Mouse (Mus musculus) urinary bladder, postnatal 4 days (tissue): ENCODE measurements around the gene Map3k13.
"Not testable (repeated sequence)": the region's sequence is repeated elsewhere in the genome, so short reads cannot be mapped to it uniquely, and the experiment has no call there.

ENCODE experiments used
- DNase-seq, 2 experiments: peaks; one replicate each; pipeline ENCODE4 v3.0.0; 2021 to 2022; ENCODE audit warnings: low spot score in 2 of 2

Gene Map3k13

GRCm38 (mm10) chr16:21906902-21907301 lies 112.8 kb downstream of the Map3k13 start:
- no peak for DNase-seq

DNA sequence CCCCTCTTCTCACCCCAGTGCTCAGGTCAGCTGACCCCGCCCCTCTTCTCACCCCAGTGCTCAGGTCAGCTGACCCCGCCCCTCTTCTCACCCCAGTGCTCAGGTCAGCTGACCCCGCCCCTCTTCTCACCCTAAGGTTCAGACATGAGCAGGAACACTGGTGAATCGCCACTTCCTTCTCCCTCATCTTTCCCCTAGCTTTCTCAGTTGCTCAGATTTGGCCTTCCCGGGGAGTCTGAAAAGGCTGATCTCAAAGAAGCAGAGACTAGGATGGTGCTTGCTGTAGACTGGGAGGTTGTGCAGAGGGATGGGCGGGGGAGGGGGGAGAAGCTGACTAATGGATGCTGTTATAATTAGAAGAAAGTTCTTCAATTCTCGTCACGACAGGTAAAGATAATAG lies 114.8 kb downstream of the Map3k13 start:
- DNase-seq, result not testable (repeated sequence)

DNA sequence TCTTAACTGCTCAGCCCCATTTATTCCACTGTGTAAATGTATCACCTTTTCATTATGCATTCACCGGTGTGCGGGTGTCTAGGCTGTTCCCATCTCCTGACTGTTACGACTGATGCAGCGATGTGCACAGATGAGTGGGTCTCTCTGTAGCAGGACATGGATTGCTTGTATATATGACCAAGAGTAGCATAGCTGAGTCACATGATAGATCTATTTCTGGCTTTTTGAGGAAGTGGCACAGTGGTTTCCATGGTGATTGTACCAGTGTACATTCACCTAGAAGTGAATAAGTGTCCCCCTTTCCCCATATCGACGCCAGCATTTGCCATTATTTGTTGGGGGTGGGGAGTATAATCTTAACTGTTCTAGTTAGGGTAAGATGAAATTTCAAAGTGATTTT lies 119.2 kb downstream of the Map3k13 start:
- DNase-seq, result no peak

GRCm38 (mm10) chr16:21916681-21917080 lies 122.5 kb downstream of the Map3k13 start:
- no peak for DNase-seq

GRCm38 (mm10) chr16:21928471-21928870 lies 134.3 kb downstream of the Map3k13 start:
- DNase-seq, result no peak

GRCm38 (mm10) chr16:21946761-21947715 lies 152.9 kb downstream of the Map3k13 start, which contains the start of gene Tmem41a:
TSS of gene Tmem41a (minus strand) at chr16:21947552.
- peak; percentile 83 to 87 for DNase-seq

DNA sequence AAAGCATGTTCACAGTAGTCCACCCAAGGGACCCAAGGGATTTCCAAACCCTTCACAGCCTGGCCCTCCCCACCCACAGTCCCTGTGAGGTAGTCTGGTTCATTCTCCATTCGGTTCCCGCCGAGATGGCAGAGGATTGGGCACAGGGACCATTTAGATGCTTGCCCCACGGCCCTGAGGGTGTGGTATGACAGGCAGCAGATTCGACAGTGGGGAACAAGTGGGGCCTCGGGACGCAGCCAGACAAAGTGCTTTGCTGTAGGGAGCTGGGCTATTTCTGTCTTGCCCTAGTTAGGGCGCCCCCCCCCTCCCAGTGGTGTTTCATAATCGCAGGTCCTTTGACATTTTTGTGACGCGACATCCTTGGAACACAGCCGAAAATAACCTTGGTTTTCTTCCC lies 161.4 kb downstream of the Map3k13 start:
- peak in 1 of 2 experiments; percentile 61 for DNase-seq

DNA sequence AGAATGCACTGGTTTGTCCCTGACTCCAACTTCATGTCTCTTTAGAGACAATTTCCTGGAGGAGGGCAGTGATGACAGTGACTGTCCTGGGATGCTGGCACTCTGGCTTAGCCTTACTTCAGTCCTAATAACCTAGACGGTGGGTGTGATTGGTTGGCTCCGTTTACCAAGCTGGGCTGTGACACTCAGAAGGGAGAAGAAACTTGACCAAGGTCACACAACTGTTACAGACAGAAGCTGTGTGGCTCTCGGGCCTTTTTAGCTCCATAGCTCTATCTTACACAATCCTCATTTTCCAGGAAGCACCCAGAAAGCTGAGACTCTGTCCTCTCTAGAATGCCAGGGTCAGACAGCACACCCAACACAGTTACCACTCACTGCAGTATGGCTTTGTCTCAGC lies 171.4 kb downstream of the Map3k13 start:
- DNase-seq, result no peak

GRCm38 (mm10) chr16:21969874-21970273 lies 175.7 kb downstream of the Map3k13 start:
- DNase-seq, result no peak

DNA sequence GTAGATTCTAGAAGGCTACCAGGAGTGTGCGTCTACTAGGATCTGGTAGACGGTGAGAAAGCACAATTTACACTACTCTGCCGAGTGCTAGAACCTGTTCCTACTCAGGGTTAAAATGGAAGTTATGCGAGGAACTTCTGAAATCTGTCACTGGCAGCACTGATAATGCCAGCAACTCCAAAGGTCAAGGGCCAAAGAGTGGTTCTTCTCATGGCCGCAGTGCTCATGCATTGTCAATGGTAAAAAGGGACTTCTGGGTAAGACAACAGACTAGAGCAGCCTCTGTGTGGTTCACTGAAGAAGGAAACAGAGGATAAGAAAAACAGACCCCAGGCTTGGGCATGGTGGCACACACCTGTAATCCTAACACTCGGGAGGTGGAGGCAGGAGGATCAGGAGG lies 176.4 kb downstream of the Map3k13 start:
- no peak for DNase-seq

DNA sequence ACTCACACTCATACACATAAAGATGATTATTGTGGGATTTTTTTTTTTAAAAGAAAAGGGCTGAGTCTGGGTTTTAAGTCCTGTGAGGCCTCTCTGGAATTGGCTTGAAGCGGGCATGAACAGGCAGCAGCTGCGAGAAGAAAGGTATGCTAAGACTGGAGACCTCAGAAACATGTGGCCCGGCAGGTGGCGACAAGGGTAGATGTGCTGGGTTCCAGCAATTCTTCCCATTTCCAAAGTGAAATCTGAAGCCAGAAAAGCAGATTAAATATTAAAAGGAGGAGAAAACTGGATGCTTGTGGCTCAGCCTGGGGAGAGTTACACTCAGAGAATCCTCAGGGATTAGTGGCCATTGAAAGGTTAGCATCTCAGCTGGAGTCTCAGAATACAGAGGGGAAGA lies 177.3 kb downstream of the Map3k13 start:
- DNase-seq, result no peak

- DNase-seq, result peak in 1 of 2 experiments; percentile 18
These were observed 182.1 kb downstream of the Map3k13 start for GRCm38 (mm10) chr16:21976203-21976602.

DNA sequence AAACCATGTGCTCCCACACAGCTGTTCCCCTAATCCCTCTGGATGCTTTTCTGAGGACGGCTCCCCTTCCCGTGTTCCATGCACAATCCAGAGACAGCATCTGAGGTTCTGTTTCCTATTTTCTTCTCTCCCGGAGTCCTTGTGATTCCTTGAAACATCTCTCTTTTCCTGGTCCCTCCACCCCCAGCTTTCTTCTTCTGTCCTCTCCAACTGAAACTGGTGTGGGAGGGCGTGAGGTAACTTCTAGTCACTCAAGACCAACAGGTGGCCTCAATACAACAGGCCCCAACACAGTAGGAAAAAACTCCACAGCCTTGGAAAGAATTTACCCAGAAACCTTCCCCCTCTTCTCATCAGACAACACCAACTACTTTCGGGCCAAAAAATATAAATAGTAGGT lies 183.2 kb downstream of the Map3k13 start:
- DNase-seq, result no peak
